Mouse (Mus musculus): ENCODE measurements around the gene Fam162b. TPM values are rescaled to one million over a fixed set of nuclear protein-coding genes. Genes with fewer than 3 reads are reported as not detected.

Fam162b gene
- polyA plus RNA-seq (2012; rRNA removed) = not detected in 2 replicates

DNA sequence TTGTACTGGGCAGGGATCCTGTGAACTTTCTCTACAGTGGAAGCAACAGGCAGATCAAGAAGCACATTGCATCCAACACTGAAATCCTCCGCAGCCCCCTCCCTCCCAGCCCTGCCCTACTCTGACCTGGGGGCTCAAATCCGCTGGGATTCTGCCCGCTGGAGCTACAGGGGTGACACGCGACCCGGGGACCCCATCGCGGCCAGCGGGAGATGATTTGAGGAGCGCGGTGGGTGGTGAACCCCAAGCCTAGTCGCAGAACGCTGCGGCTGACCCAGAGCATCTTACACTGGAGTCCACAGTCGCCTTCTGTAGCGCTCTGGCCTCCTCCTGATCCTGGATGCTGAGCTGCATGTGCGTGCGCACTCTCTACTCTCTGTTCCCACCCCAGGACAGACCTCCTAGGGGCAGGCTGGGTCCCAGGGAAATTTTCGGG lies at the start of gene Fam162b:
Gene Fam162b (minus strand): TSS at position 379 of the 436 bp plus-strand sequence.

DNA sequence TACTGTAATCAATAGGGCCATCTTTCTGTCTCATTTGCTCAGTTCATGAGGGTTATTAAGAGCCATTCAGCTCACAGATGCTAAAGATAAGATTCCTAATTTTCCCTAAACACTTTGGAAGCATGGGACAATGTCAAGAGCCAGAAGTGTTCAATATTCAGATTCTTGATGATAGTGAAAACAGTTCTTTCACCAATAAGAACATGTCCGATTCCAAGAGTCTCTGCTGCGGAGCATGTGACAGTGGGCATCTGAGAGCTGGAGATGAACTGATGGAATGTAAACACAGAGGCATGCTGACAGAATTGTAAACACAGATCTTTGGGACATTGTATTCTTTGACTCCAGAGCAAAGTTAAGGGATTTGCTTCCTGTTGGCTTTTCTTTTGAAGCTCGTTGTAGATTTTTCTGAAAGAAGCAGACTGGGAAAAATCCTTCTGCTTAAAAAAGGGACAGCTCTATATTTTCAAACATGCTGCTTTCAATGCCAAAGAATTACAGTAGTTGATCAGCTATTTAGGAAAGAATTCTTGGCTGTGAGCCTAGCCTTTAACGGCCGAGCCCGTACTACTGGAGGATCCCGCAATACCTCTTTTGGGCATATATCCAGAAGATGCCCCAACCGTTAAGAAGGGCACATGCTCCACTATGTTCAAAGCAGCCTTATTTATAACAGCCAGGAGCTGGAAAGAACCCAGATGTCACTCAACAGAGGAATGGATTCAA lies 41.3 kb upstream of the Fam162b start, which contains the start of gene Gprc6a:
Gene Gprc6a (minus strand): TSS at position 51 of the 726 bp plus-strand sequence.

Other genes with a start within 250 kb of the Fam162b start
- gene Gm49339, start 109.9 kb downstream of the Fam162b start, polyA plus RNA-seq (2012; rRNA removed) = 0.95 and 2.0 TPM in 2 replicates
- gene Lilr4b, start 109.9 kb downstream of the Fam162b start, polyA plus RNA-seq (2012; rRNA removed) = 0.57 and 1.1 TPM in 2 replicates
- 2.6 and 3.9 TPM in 2 replicates for gene Lilrb4a, start 99.6 kb downstream of the Fam162b start, polyA plus RNA-seq (2012; rRNA removed)
- gene Gprc6a, start 40.9 kb upstream of the Fam162b start, polyA plus RNA-seq (2012; rRNA removed) = 0.01 TPM in 1 of 2 replicates, not detected in the other
- gene Rfx6, start 87.2 kb upstream of the Fam162b start, polyA plus RNA-seq (2012; rRNA removed) = 0.01 TPM in 2 replicates